Mouse (Mus musculus): ENCODE results near the gene Gm20388.

GRCm38 (mm10) chr8:121699936-121700335 is 1789.3 kb downstream of the Gm20388 start:
- TF ChIP-seq CTCF (IDR thresholded peaks at IDR 0.05; ENCODE audit: borderline replicate concordance, insufficient read depth, low read depth, low read length): no peak; the same call in 1 of the 2 replicates
- no peak for TF ChIP-seq POLR2A (IDR thresholded peaks at IDR 0.05; ENCODE audit: borderline replicate concordance, insufficient read depth, low read length)
